Mouse (Mus musculus) thymus, postnatal 0 days (tissue): ENCODE measurements around the gene 3110082I17Rik. TPM values are rescaled to one million over a fixed set of nuclear protein-coding genes. Genes with fewer than 3 reads are reported as not detected.

Source experiments
- DNase-seq: peaks from one replicate; pipeline ENCODE4 v3.0.0-alpha.2; 2015; ENCODE audit warnings: low spot score
- polyA plus RNA-seq: library from polyadenylated mRNA; unstranded; fragments of >200 nt; fragmentation: Nextera tagmentation; extraction: Ambion mirVana; gene quantifications from 2 replicates; pipeline ENCODE4 v1.2.1, GENCODE M21; 2015

The 3110082I17Rik gene
- 19.6 and 19.9 TPM in 2 replicates for polyA plus RNA-seq

DNA sequence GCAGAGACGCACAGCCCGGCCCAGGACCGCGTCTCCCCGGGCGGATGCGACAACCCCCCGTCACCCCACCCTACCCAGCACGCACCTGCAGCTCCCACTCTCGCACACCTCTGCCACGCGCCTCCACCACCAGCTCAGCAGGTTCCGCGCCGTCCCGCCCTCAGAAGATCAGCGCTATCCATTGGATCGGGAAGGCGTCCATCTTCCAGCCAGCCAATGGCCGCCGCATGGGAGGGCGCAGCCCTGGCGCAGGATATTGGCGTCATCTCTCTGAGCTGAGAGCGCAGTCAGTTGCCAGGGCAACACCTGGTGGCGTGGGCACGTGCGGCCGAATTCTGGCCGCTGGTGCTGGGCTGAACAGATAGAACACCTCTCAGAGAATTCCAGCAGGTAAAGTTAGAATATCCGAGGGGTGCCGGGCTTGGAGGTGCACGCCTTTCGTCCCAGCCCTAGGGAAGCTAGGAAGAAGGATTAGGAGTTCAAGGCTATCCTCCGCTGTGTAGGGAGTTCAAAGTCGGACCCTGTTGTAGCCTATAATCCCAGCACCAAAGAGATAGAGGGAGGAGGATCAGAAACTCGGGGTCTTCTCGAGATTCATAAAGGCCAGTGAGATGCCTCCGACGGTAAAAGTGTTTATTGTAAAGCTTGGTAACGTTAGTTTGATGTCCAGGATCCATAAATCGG lies at the start of gene 3110082I17Rik:
3110082I17Rik (minus strand) TSS at position 144 of the 684 bp plus-strand sequence.
- peak; percentile 96 for DNase-seq

DNA sequence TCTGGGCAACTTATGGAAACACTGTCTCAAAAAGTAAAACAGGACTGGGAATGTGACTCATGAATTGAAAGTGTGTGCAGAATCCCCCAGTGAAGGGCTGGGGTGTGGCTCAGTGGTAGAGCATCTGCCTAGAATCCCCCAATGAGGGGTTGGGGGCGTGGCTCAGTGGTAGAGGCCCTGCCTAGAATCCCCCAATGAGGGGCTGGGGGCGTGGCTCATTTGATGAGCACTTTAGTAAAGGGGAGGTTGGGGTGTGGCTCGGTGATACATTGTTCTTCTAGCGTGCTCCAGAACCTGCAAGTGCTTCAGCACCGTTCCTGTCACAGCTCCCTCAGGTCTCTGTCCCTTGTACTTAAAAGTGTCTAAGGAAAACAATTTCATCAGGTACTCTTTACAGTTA lies 45.9 kb upstream of the 3110082I17Rik start:
- peak; percentile 15 for DNase-seq

DNA sequence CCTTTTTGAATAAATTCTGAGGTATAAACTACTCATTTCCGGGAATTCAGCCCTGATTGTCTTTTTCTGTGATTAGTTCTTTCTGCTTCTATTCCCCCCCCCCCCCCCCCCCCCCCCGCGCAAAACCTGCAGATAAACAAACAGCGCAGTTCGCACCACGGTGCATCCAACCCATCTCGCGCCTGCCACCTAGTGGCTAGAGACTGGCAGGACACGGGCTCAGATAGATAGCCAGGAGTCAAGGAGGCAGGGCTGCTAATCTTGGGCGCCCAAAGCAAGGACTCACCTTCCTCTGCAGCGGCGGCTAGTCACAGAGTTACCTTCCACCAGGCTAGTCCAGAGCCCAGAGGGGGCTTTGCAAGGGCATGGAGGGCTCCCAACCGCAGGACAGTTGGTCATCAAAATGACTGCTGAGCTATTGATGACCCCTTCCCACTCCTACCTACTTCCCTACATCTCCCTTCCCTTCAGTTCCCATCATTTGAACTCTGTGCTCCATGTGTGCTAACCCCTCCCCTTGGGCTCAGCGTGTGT lies 44.8 kb upstream of the 3110082I17Rik start:
- DNase-seq: peak; percentile 74

DNA sequence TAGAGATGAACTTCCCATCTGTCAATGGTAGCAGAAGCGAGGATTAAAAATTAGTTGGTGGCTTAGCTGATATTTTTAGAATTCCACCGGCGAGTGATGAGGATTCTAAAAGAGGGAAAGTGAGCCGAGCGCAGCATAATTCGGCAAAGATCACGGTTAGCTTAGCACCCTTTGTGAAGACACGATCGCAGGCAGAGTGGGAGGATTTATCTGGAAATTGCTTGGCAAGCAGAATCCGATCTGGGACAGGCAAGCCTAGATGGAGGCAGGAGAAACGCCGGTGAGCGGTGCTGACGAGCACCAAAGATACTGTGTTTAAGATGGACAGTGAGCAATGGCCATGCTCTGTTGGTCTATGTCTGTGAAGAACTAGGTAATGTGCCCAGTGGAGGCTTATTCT lies 42.0 kb upstream of the 3110082I17Rik start:
- DNase-seq: no peak

DNA sequence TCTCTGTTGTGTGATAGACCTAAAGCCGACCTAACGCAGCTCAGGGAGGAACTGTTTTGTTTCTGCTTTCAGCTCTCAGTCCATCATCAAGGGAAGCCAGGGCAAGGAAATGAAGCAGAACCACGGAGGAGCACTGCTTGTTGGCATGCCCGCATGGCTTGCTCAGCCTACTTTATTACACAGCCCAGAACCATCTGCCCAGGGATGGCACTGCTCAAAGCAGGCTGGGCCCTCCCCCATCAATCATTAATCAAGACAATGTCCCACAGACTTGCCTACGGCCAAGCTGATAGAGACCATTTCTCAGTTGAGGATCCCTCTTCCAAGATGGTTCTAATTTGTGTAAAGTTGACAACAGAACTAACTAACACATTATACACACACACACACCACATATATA lies 38.5 kb upstream of the 3110082I17Rik start:
- DNase-seq: no peak

DNA sequence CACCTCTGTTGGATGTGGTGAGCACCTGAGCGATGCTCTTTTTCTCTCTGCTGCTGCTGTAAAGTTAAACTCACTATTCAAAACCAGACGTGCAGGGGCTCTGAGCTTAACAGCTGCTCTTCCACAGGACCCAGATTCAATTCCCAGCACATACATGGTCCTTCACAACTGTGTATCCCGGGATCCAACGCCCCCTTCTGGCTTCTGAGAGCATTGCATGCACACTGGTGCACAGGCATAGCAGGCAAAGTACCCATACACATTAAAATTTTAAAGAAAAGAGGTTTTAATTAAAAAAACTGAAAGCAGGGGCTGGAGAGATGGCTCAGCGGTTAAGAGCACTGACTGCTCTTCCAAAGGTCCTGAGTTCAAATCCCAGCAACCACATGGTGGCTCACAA lies 36.6 kb upstream of the 3110082I17Rik start:
- no peak for DNase-seq

DNA sequence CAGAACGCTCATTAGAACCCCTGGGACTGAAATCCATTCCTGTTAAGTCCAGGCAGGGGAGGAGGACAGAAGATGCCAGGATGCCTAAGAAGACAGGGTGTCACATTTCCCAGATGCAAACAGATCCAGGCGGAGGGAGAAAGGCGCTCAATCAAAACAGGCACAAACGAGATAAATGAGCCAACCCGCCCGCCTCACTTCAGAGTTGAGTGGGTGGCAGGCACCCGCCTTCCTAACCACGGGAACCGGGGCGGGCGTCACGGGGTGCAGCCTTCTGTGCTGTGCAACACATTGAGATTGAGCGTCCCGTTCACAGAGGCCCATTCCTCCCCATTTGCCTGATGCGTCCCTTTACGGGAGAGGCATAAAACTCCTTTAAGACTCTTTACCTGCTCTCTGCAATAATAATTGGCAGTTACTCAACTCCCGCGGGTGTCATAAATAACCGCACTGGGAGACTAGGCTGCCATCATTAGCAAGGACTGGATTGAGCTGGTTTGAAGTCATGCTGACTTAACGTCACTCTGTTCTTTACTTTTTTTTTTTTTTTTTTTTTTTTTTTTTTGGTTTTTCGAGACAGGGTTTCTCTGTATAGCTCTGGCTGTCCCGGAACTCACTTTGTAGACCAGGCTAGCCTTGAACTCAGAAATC lies 34.8 kb upstream of the 3110082I17Rik start:
- DNase-seq: peak; percentile 8

DNA sequence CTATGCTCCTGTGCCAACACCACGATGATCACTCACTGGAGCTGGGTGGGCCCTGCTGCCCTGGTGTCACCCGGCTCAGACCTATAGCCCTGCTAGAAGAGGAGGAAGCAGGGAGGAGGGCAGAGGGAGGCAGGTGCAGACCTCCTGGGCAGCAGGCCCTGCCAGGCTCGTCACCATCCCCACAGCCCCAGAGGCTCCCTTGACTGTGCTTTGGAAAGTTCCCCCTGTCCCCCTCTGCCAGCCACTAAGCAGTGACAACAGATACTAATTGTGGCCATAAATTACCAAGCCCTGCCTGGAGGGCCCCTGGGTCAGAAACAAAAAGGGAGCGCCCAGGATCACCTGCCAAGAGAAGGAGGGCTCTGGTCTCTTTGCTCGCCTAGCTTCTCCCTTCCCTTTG lies 33.4 kb upstream of the 3110082I17Rik start:
- DNase-seq: no peak

DNA sequence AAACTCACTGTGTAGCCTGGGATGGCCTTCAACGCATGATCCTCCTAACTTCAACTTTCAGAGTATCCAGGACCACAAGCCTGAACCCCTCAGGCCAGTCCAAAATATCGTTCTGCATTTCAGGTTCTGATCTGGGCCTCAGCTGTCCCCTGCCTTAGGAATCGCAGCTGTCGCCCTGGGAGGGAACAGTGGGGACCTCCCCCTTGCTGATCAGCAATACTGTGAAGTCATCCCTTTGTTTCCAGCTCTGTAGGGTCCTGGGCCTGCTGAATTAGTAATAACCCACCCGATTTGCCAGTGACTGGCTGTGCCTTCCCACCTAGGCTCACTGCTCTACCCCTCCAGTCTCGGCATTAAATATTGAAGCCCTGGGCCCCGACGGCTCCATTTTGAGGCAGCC lies 31.0 kb upstream of the 3110082I17Rik start:
- DNase-seq: no peak

DNA sequence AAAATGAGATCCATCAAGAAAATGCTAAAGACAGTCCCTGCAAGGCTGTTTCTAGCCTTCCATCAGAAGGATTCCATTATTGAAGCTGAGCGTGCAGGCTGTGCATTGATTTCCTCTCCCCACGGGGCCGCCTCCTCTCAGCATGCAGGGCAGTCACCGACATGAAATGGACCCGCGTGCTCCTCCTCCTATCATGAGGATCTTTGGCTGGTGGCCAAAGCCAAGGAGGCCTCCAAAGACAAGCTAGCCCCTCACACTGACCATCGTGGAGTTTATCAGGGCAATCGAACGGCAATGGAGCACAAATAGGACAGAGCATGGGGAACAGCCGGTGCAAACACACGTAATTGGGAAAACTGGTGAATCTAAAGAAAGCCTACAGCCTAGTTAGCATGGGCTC lies 29.8 kb upstream of the 3110082I17Rik start:
- DNase-seq: no peak

DNA sequence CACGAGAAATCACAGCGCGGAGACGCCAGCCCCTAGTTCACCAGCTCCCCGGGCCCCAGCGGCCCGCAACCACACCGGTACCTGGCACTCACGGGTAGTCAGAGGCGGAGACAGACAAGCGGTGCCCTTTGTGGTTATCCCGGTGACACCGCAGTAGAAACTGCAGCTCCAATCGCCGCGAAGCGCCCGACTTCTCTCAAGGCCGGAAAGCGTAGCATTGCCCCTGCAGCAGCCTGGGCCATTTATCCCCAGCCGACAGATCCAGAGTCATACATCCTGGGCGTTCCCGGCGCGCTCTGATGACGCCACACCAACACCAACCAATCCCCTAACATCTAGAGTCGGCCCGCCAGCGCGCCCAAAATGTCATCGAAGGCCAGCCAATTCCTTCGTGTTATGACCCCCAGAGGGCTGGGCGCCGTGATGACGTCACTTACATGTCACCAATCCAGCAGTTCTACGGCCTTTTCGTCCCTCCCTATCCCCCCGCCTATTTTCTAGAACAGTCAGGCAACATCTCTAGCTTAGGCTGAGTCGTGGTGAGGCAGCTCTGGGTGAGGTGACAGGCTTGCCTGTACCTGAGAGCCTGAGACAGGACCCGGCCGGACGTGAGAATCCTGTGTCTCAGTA lies 24.0 kb upstream of the 3110082I17Rik start, which contains the start of gene Zfand2a:
Zfand2a (minus strand) TSS at position 365 of the 630 bp plus-strand sequence.
- DNase-seq: peak; percentile 100

DNA sequence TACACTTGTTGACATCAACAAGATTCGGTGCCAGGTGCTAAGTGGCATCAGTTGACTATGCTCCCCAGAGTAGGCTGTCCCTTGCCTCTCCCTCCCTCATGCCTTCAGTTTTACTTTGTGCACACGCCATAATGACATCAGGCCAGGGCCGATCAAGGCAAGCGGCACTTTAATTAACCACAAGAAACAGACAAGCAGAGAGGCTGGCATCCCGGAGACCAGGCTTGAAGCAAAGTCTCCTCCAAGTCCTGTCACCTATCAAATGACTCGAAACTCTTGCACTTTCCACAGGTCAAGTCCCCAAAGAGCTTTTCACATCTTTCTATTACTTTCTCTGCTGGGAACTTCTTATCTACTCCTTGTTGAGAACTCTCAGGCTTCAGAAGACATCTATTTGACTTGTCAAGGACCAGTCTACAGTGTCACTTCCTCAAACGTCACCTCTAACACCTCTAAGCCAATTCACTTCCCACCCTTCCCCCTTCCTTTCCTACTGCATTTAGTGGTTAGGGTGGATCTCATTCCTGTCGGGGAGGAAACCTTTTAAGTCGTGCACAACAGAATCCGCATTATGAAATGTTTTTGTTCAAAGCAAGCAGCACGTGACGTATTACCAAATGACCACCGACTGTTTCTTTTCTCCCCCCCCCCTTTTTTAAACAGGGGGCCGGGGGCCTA lies 23.0 kb upstream of the 3110082I17Rik start:
- peak; percentile 19 for DNase-seq

DNA sequence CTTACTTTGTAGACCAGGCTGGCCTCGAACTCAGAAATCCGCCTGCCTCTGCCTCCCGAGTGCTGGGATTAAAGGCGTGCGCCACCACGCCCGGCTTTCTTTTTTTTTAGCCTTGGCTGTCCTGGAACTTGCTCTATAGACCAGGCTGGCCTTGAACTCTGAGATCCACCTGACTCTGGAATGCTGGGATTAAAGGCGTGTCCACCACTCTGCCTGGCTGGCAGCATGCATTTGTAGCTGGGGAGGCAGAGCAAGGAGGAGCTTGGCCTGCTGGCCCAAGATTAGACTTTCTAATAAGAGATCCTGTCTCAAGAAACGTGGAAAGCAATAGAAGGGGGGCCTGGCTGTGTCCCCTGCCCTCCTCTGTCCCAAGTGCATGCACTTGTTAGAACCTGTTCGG lies 20.1 kb upstream of the 3110082I17Rik start:
- DNase-seq: no peak

DNA sequence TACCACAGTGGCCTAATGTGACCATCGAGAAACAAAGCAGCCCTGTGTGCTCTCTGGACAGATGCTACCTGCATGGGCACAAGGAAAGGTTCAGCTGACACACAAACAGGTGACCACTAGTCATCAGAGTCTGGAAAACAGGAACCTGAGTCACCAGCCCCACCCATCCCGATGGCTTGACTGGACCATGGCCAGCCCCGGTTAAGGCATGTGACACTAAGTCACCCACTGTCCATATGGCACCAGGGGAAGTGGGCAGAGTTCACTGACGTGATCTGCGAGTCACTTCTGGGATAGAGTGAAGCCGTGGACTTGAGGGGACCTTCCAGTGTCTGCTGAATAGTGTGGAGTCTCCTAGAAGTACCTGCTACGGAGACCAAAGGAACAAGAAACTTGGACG lies 18.8 kb upstream of the 3110082I17Rik start:
- no peak for DNase-seq

DNA sequence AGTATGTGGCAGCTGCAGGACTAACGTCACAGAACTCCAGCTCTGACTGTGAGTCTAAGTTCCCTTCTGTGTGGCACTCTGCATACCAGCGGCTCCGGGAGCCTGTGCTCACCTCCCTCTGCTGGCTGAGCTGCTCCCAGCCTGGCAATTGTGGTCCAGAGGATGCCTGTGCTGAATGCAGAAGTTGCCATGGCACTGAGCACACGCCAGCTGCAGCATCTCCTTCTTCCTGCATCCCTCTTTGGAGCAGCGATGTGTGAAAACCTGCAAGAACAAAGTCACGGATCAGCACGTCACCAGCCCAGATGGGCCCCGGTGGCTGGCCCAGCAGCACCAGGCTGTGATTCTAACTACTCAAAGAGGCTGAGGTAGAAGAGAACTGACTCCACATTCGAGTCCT lies 14.4 kb upstream of the 3110082I17Rik start:
- no peak for DNase-seq

DNA sequence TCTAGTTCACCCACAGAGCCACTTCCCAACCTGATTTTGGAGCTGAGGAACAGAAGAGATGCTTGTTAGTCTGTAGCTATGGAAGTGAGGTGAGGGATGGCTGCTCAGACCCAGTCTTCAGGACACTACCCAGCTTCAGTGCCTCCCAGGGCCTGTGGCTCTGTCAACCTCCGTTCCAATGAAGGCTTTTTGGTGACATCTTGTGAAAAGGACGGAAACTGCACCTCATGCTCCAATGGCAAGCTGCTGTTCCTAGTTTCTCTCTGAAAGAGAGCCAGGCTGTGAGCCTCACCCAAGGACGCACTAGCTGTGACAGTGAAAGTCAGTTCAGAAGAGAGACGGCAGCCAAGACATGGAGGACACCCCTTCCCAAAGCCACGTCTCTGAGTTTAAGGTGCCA lies 7.7 kb upstream of the 3110082I17Rik start:
- peak; percentile 34 for DNase-seq

DNA sequence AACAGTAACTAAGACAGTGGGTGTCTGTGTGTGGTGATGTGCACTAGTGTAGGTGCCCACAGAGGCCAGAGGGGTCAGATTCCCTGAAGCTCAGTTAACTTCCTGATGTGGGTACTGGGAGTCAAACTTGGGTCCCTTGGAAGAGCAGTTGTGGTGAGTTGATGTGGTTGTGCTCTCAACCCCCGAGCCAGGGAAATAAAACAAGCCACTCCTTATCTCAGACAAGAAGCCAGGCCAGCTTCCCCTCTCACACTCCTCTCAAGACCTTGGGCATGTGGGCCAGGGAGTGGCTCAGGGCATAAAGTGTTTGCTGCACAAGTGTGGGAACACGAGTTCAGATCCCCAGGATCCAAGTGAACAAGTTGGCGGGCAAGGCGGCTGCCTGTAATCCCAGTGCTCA lies 6.5 kb upstream of the 3110082I17Rik start:
- DNase-seq: no peak

DNA sequence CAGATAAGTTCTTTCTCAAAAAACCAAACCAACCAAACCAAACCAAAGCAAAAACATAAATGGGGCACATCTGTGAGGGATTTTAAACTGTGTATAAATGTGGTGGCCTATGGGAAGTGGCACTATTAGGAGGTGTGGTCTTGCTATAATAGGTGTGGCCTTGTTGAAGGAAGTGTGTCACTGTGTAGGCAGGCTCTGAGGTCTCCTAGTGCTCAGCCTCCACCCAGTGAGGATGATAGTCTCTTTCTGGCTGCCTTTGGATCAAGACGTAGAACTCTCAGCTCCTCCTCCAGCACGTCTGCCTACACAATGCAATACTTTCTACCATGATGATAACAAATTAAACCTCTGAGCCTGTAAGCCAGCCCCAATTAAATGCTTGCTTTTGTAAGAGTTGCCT lies 6.0 kb upstream of the 3110082I17Rik start:
- DNase-seq: no peak

DNA sequence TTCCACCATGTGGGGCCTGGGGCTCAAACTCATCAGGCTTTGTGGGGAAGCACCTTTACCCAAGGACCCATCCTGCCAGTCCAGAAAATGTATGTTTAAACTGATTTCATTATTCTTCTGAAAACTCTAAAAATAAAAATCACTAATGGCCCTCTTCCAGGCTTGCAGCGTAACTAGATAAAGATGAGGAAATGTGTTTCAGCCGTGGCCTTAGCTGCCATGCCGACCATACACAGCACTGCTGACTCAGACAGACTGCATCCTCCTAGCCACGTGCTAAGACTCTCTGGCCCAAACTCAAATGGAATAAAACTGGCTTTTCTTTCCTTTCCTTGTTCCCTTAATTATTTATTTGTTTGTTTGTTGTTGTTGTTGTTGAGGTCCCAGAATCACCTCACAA lies 4.5 kb upstream of the 3110082I17Rik start:
- DNase-seq: no peak

DNA sequence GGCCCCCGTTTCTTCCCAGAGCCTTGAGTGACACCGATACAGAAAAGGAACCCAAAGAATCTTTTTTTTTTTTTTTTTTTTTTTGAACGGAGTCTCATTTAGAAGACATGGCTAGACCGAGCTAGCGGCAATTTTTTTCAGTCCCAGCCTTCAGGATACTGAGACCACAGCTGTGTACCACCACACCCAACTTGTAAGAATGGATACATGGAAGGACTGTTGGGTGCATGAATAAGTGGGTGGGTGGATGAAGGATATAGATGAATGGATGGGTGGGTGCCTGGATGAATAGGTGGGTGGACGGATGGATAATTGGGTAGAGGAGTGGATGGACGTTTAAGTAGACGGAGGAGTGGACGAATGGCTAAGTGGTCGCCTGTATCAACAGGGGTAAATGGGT lies 389 bp downstream of the 3110082I17Rik start:
- DNase-seq: no peak

DNA sequence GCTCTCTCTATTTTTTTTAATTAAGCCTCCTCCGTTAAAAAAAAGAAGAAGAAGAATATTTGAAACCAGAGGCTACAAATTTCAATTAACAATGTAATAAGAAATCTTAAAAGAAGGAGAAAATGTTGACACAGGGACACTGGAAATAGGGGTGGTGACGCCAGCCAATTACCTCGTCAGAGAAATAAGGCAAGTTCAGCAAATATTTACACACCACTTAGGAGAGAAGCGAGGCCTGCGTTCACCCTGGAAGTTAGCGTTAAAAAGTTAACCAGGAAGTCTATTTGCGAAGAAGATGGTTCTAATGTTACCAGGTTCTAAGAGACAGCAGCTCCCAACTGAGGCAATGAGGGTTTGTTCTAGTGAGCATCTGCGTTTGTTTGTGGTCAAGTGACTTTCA lies 3.1 kb downstream of the 3110082I17Rik start:
- no peak for DNase-seq

DNA sequence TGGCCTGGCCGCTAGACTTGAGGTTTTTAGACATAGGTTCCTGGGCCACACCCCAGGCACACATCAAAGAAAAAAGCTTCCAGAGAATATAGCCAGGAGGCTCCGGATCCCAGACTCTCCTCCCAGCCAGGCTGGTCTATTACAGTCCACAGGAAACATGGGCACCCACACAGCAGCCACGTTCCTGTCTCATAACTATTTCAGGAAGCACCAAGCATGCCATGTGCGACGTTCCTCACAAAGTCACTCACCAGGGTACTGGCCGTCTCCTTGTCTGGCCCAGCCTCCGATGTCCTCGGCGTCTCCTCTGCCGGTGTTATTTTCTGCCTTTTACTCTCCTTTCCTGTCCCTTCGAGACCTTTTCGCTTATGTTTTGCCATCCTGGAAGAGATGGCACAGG lies 5.2 kb downstream of the 3110082I17Rik start:
- no peak for DNase-seq
